Comparison of ENCODE assay signal across 24 mouse cellular contexts in the genomic region with DNA sequence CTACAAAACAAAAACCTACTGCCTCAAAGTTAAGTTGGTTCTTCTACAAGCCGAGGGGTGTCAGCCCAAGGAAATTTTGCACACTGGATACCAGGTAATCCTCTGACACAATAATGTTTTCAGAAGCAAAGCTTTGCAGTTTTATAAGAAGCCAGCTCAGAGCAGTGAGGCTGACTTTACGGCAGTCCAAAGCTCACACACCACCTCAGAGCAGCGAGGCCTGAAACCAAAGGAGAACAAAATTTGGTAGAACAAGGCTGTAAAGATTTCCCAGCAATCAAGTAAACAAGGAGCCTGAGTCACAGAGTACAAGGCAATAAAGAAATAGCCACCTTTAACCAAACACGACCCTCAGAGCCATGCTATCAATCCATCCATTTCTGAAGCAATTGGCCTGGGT.
"Had no signal": no experiment of that assay in that cellular context is flagged by ENCODE, and none has a peak within 500 bp of the region (broad histone marks: within the 10 kb centered on the region; RNA-seq: fewer than 3 reads in every experiment).

No protein-coding gene starts in this region.

- H3K4me1 ChIP-seq: heart, embryonic 13.5 days; heart, embryonic 15.5 days; hindbrain, embryonic 13.5 days; hindbrain, embryonic 15.5 days; limb, embryonic 15.5 days; liver, embryonic 12.5 days had no signal

- ATAC-seq: hindbrain, postnatal 0 days; liver, embryonic 12.5 days had no signal

- H3K4me2 ChIP-seq: heart, embryonic 11.5 days; heart, embryonic 13.5 days; heart, embryonic 15.5 days; hindbrain, embryonic 13.5 days; hindbrain, embryonic 15.5 days; limb, embryonic 13.5 days; limb, embryonic 15.5 days; liver, embryonic 12.5 days had no signal

- H3K4me3 ChIP-seq: gastrocnemius, adult 2 months; heart, adult 2 months; heart, embryonic 13.5 days; heart, embryonic 15.5 days; hindbrain, embryonic 10.5 days; hindbrain, embryonic 13.5 days; hindbrain, embryonic 15.5 days; limb, embryonic 13.5 days; limb, embryonic 15.5 days; liver, embryonic 12.5 days had no signal

- H3K36me3 ChIP-seq: heart, embryonic 13.5 days; heart, embryonic 15.5 days; hindbrain, embryonic 10.5 days; hindbrain, embryonic 13.5 days; hindbrain, embryonic 15.5 days; limb, embryonic 13.5 days; limb, embryonic 15.5 days; liver, embryonic 12.5 days had no signal

- H3K9me3 ChIP-seq: heart, embryonic 13.5 days; heart, embryonic 15.5 days; hindbrain, embryonic 10.5 days; hindbrain, embryonic 13.5 days; hindbrain, embryonic 15.5 days; limb, embryonic 13.5 days; limb, embryonic 15.5 days; liver, embryonic 12.5 days had no signal

- H3K27me3 ChIP-seq: heart, embryonic 15.5 days; hindbrain, embryonic 13.5 days; hindbrain, embryonic 15.5 days; limb, embryonic 13.5 days; limb, embryonic 15.5 days; liver, embryonic 12.5 days had no signal

- H3K9ac ChIP-seq: heart, embryonic 13.5 days; heart, embryonic 15.5 days; hindbrain, embryonic 13.5 days; hindbrain, embryonic 15.5 days; limb, embryonic 13.5 days; limb, embryonic 15.5 days; liver, embryonic 12.5 days; liver, embryonic 14.5 days had no signal

- H3K27ac ChIP-seq: gastrocnemius, adult 2 months; heart, adult 2 months; heart, embryonic 13.5 days; heart, embryonic 15.5 days; hindbrain, embryonic 10.5 days; hindbrain, embryonic 13.5 days; hindbrain, embryonic 15.5 days; hindbrain, postnatal 0 days; limb, embryonic 13.5 days; limb, embryonic 15.5 days; liver, embryonic 12.5 days; liver, embryonic 14.5 days had no signal

- DNase-seq: gastrocnemius, adult 2 months; gastrocnemius, postnatal 10 days; gastrocnemius, postnatal 25 days; heart, adult 2 months; heart, postnatal 4 days; kidney, adult 18-20 months; kidney, adult 8-10 months; kidney, postnatal 10 days; kidney, postnatal 25 days; kidney, postnatal 4 days; layer of hippocampus, adult 9-11 months; layer of hippocampus, postnatal 36 days; left cerebral cortex, postnatal 4 days had no signal
